Mouse (Mus musculus) MEL (cell line): ENCODE results near the gene Flad1.

Experiments used
- CTCF ChIP-seq, 3 experiments: IDR thresholded peaks in 2 of 3; conservative IDR thresholded peaks in 1 of 3; 2 replicates each; pipeline ENCODE4 v1.5.1; 2011 to 2012; ENCODE audit warnings: low read length in 3 of 3, low read depth in 2 of 3, mild to moderate bottlenecking in 2 of 3, improper control_type of control experiment in 1 of 3, inconsistent platforms in 1 of 3, mixed read lengths in 1 of 3, moderate library complexity in 1 of 3; ENCODE audit not compliant: control insufficient read depth in 1 of 3, insufficient read depth in 1 of 3, poor library complexity in 1 of 3, severe bottlenecking in 1 of 3
- GABPA ChIP-seq: IDR thresholded peaks from 2 replicates; pipeline ENCODE4 v1.6.1; 2012; ENCODE audit warnings: low read depth, mild to moderate bottlenecking, inconsistent platforms, low read length, improper control_type of control experiment, moderate library complexity
- HCFC1 ChIP-seq: IDR thresholded peaks from 2 replicates; pipeline ENCODE4 v1.6.1; 2012; ENCODE audit warnings: low read depth, mild to moderate bottlenecking, inconsistent platforms, low read length, improper control_type of control experiment, moderate library complexity
- MAZ ChIP-seq: IDR thresholded peaks from 2 replicates; pipeline ENCODE4 v1.6.1; 2012; ENCODE audit warnings: low read depth, mild to moderate bottlenecking, inconsistent platforms, low read length, improper control_type of control experiment
- POLR2A ChIP-seq, 2 experiments: IDR thresholded peaks; 2 replicates each; pipeline ENCODE4 v1.6.1; 2011 to 2012; ENCODE audit warnings: low read length in 2 of 2, mild to moderate bottlenecking in 2 of 2, control low read depth in 1 of 2, improper control_type of control experiment in 1 of 2, low read depth in 1 of 2, moderate library complexity in 1 of 2; ENCODE audit not compliant: control insufficient read depth in 1 of 2, insufficient read depth in 1 of 2, poor library complexity in 1 of 2
- SIN3A ChIP-seq: IDR thresholded peaks from 2 replicates; pipeline ENCODE4 v1.6.1; 2012; ENCODE audit warnings: low read length, improper control_type of control experiment, inconsistent platforms
- USF1 ChIP-seq: IDR thresholded peaks from 2 replicates; pipeline ENCODE4 v1.6.1; 2014; ENCODE audit warnings: low read depth, mild to moderate bottlenecking, inconsistent platforms, low read length, improper control_type of control experiment, moderate library complexity

DNA sequence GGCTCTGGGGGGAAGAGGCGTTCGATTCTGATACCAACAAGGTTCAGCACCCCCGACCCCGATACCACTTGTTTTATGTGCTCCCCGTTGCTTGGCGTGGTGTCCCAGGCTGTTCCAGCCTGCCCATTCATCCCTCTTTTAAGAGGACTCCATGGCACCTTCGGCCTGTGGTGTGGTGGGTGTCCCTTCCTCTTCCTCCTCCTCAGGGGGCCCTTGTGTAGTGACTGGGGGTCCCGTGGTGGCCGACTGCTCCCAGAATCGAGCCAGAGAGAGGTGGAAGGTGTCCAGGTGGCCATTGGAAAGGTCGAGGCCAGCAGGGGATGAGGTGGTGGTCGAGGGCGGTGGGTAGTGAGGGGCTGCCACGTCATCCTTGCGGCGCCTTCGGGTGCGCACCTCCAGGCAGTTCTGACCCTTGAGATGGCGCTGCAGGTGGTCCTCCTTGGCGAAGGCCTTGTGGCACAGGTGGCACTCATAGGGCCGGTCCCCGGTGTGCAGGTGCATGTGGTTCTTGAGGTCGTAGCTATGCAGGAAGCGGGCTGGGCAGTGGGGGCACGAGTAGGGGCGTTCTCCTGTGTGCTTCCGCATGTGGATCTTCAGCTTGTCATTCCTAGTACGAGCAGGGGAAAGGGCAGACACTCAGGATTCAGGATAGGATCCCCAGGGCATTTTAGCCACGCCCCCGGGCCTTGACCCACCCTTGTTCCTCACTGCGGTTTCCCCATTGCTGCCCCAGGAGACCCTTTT lies 32.1 kb downstream of the Flad1 start:
- TF ChIP-seq HCFC1 (no peak), SIN3A (no peak), CTCF (IDR thresholded peaks at IDR 0.05 in 2 of 3, conservative IDR thresholded peaks at IDR 0.05 in 1 of 3; ENCODE audit: control insufficient read depth in 1 of 3, insufficient read depth in 1 of 3, low read depth in 2 of 3, low read length in 3 of 3, poor library complexity in 1 of 3, severe bottlenecking in 1 of 3) (no peak), USF1 (no peak), POLR2A (IDR thresholded peaks at IDR 0.05; ENCODE audit: control insufficient read depth in 1 of 2, insufficient read depth in 1 of 2, low read depth in 1 of 2, low read length in 2 of 2, poor library complexity in 1 of 2) (no peak), MAZ (no peak), GABPA (no peak)
